Mouse (Mus musculus) lung, postnatal 0 days (tissue): ENCODE data around the gene Ralgapa2.

ENCODE experiments used
- CTCF ChIP-seq: IDR thresholded peaks from 2 replicates; pipeline ENCODE4 v1.5.1; 2016; ENCODE audit warnings: antibody characterized with exemption, mild to moderate bottlenecking
- EP300 ChIP-seq: IDR thresholded peaks from 2 replicates; pipeline ENCODE4 v1.6.1; 2016; ENCODE audit warnings: antibody characterized with exemption, mild to moderate bottlenecking, control low read depth

DNA sequence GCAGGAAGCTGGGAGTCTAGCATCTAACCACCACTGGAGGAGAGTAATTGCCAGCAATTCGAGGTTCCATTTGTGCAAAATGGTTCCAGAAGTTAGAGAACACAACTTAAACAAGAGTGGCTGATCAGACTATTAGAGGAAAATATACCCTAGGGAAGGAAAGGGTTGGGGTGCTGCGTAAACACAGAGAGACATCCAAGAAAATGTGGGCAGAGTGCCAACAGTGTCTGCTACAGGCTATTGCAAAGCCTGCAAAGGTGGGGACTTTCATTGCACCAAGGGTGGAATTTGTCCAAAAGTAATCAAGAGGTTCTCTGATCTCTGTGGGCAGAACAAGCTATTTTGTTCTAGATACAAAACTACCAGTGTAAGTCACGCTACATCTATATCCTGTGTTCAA is 49.4 kb upstream of the Ralgapa2 start:
- TF ChIP-seq CTCF (no peak), EP300 (peak; percentile 23; the same call in 1 of the 2 replicates)
